ENCODE assay signal across 9 mouse cellular contexts in the genomic region with DNA sequence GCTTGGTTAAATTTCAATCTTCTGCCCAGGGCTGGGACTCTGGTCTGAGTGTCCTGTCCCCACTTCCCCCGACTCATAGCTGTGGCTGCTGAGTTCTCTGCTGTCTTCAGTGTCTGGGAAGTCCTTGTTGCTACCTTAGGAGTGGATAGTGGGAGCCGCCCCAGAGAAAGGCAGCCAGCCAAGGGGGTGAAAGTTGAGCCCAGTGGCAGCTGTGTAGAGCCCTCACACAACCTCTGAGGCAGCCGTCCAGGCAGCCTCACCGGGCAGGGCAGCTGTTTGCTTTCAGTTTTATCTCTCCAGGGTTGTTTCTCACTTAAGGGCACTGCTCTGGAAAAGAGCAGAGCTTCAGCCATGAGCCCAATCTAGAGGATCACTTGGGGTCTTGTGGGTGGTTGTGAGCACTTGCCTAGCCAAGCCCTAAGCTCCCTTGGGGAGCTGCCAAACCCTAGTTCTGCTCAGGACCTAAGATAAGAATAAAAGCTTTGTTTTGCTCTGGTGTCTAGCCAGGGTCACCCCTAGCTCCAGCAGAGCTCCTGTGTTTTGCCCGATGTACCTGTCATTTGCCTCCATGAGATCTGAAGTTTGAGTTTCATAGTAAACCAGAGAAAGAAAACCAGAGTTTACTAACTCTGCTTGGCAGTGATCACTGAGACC. TPM values are rescaled to one million over a fixed set of nuclear protein-coding genes. Genes with fewer than 3 reads are reported as not detected.
A peak's percentile ranks its signal among the peaks of the same experiment; 100 is the strongest.
DNase-seq lines count a peak whose midpoint lies in the region; ATAC-seq and TF ChIP-seq lines count a peak whose summit lies in the region.
"Had no signal": no experiment of that assay in that cellular context is flagged by ENCODE, and none has a peak within 500 bp of the region (broad histone marks: within the 10 kb centered on the region; RNA-seq: fewer than 3 reads in every experiment).

No protein-coding gene starts in this region.

- TF ChIP-seq CTCF in bone marrow, adult 2 months (IDR thresholded peaks at IDR 0.05; ENCODE audit: control insufficient read depth, insufficient read depth, low read length), result no peak
- TF ChIP-seq CTCF in lung, postnatal 0 days (IDR thresholded peaks at IDR 0.05), result no peak

- no peak for ATAC-seq in forebrain, embryonic 11.5 days (replicated peaks; ENCODE audit: low FRiP score)
- ATAC-seq in forebrain, embryonic 13.5 days, result no peak
- peak; percentile 76 for ATAC-seq in kidney, embryonic 14.5 days (ENCODE audit: low FRiP score, low TSS enrichment)
- peak; percentile 92 for ATAC-seq in lung, postnatal 0 days

- WGBS in forebrain, embryonic 11.5 days, result 80% methylated on average over 5 of the region's 5 CpGs
- WGBS in forebrain, embryonic 13.5 days, result 67% methylated on average over 5 of the region's 5 CpGs
- whole genome bisulfite sequencing in bone marrow, adult 2 months, result 18% methylated on average over 5 of the region's 5 CpGs
- 36% methylated on average over 5 of the region's 5 CpGs for WGBS in kidney, embryonic 14.5 days
- 13% methylated on average over 5 of the region's 5 CpGs for WGBS in lung, postnatal 0 days

- no peak overlapping the region for H3K4me3 ChIP-seq in forebrain, embryonic 11.5 days (ENCODE audit: low read depth, low read length)
- no peak overlapping the region for H3K4me3 ChIP-seq in forebrain, embryonic 13.5 days
- peak overlapping the region; percentile 31 for H3K4me3 ChIP-seq in bone marrow, adult 2 months (replicated peaks; ENCODE audit: control insufficient read depth, low read depth, low read length)
- H3K4me3 ChIP-seq in kidney, embryonic 14.5 days (ENCODE audit: low read length), result no peak overlapping the region
- H3K4me3 ChIP-seq in lung, postnatal 0 days (ENCODE audit: low read depth, low read length), result no peak overlapping the region

- H3K36me3 ChIP-seq in forebrain, embryonic 11.5 days (ENCODE audit: control insufficient read depth, insufficient read depth, low read length), result no peaks in the 10 kb centered on the region; the same call in 1 of the 2 replicates
- H3K36me3 ChIP-seq in forebrain, embryonic 13.5 days (ENCODE audit: poor library complexity, severe bottlenecking), result peaks cover 89% of the 10 kb centered on the region
- H3K36me3 ChIP-seq in kidney, embryonic 14.5 days (ENCODE audit: control insufficient read depth, insufficient read depth, low read length), result peaks cover 42% of the 10 kb centered on the region
- H3K36me3 ChIP-seq in lung, postnatal 0 days (ENCODE audit: insufficient read depth, low read length), result peaks cover 4% of the 10 kb centered on the region; the same call in 1 of the 2 replicates

- DNase-seq in forebrain, embryonic 11.5 days (ENCODE audit: low spot score), result no peak
- peak; percentile 87 for DNase-seq in heart, adult 8-10 months (ENCODE audit: low spot score)
- peak; percentile 88 for DNase-seq in lung, postnatal 0 days (ENCODE audit: low spot score)
- DNase-seq in urinary bladder, adult 18-20 months (ENCODE audit: low spot score in 2 of 2), result peak; percentile 82 to 84
- DNase-seq in thymus, adult 18-20 months, result no peak

- no peaks in the 10 kb centered on the region for H3K4me1 ChIP-seq in forebrain, embryonic 11.5 days (replicated peaks; ENCODE audit: control insufficient read depth, insufficient read depth, low read length)
- no peaks in the 10 kb centered on the region for H3K4me1 ChIP-seq in forebrain, embryonic 13.5 days
- no peaks in the 10 kb centered on the region; the same call in 1 of the 2 replicates for H3K4me1 ChIP-seq in bone marrow, adult 2 months (ENCODE audit: control insufficient read depth, insufficient read depth, low read length)
- H3K4me1 ChIP-seq in kidney, embryonic 14.5 days (ENCODE audit: control insufficient read depth, insufficient read depth, low read length), result no peaks in the 10 kb centered on the region; the same call in 1 of the 2 replicates
- H3K4me1 ChIP-seq in lung, postnatal 0 days (ENCODE audit: insufficient read depth, low read depth, low read length), result peaks cover 18% of the 10 kb centered on the region

- peak; percentile 71; the same call in 1 of the 2 replicates for TF ChIP-seq POLR2A in bone marrow, adult 2 months (IDR thresholded peaks at IDR 0.05; ENCODE audit: borderline replicate concordance, control insufficient read depth, low read depth, low read length)

- no peak overlapping the region for H3K9ac ChIP-seq in forebrain, embryonic 11.5 days (ENCODE audit: low read length)
- H3K9ac ChIP-seq in forebrain, embryonic 13.5 days, result no peak overlapping the region
- H3K9ac ChIP-seq in kidney, embryonic 14.5 days (ENCODE audit: low read depth, low read length), result no peak overlapping the region
- H3K9ac ChIP-seq in lung, postnatal 0 days (replicated peaks; ENCODE audit: low read depth), result no peak overlapping the region

- H3K27ac ChIP-seq in forebrain, embryonic 11.5 days (ENCODE audit: low read depth, low read length), result peak overlapping the region; percentile 41; the same call in 1 of the 2 replicates
- H3K27ac ChIP-seq in forebrain, embryonic 13.5 days, result no peak overlapping the region
- H3K27ac ChIP-seq in bone marrow, adult 2 months (ENCODE audit: control insufficient read depth, insufficient read depth, low read depth, low read length, poor library complexity), result peak overlapping the region; percentile 92
- H3K27ac ChIP-seq in kidney, embryonic 14.5 days (ENCODE audit: low read depth, low read length), result peak overlapping the region; percentile 49; the same call in 1 of the 2 replicates
- H3K27ac ChIP-seq in lung, postnatal 0 days (ENCODE audit: low read length), result peak overlapping the region; percentile 89

- no peaks in the 10 kb centered on the region for H3K27me3 ChIP-seq in forebrain, embryonic 11.5 days (ENCODE audit: control insufficient read depth, insufficient read depth, low read length)
- no peaks in the 10 kb centered on the region for H3K27me3 ChIP-seq in forebrain, embryonic 13.5 days
- no peaks in the 10 kb centered on the region for H3K27me3 ChIP-seq in kidney, embryonic 14.5 days (ENCODE audit: control insufficient read depth, insufficient read depth, low read length)
- no peaks in the 10 kb centered on the region for H3K27me3 ChIP-seq in lung, postnatal 0 days (replicated peaks; ENCODE audit: insufficient read depth, low read length)
- H3K27me3 ChIP-seq: CH12.LX had no signal

- peak; percentile 24; the same call in 1 of the 2 replicates for TF ChIP-seq EP300 in lung, postnatal 0 days (IDR thresholded peaks at IDR 0.05)

- H3K9me3 ChIP-seq in forebrain, embryonic 11.5 days (ENCODE audit: control insufficient read depth, low read length), result no peaks in the 10 kb centered on the region
- H3K9me3 ChIP-seq in forebrain, embryonic 13.5 days (replicated peaks), result no peaks in the 10 kb centered on the region
- H3K9me3 ChIP-seq in kidney, embryonic 14.5 days (ENCODE audit: control insufficient read depth, low read length), result no peaks in the 10 kb centered on the region
- H3K9me3 ChIP-seq in lung, postnatal 0 days (ENCODE audit: low read length), result no peaks in the 10 kb centered on the region

- no peak overlapping the region for H3K4me2 ChIP-seq in forebrain, embryonic 11.5 days (ENCODE audit: low read depth, low read length, severe bottlenecking)
- H3K4me2 ChIP-seq in forebrain, embryonic 13.5 days, result no peak overlapping the region
- H3K4me2 ChIP-seq in kidney, embryonic 14.5 days (replicated peaks; ENCODE audit: low read depth, low read length), result no peak overlapping the region
- H3K4me2 ChIP-seq in lung, postnatal 0 days (replicated peaks; ENCODE audit: low read depth, low read length), result peak overlapping the region; percentile 37

RNA-seq across cellular contexts. Expression of gene Ucp3, which starts 7.0 kb away (rescaled TPM):
- not detected in 2 replicates for polyA plus RNA-seq in forebrain, embryonic 11.5 days (2014; fragmentation: Nextera tagmentation; extraction: Ambion mirVana)
- not detected in 2 replicates for polyA plus RNA-seq in forebrain, embryonic 13.5 days (2015; fragmentation: Nextera tagmentation; extraction: Ambion mirVana)
- 0.77 TPM in 1 of 2 replicates, not detected in the other for polyA plus RNA-seq in bone marrow, adult 2 months (2011; ENCODE audit: insufficient read depth, insufficient read length, low replicate concordance, missing spikeins)
- 10 to 100 TPM; 20.7 to 55.8 (median 48.5) TPM for total RNA-seq in heart, adult 8-10 months (2022)
- 0.08 TPM in 1 of 2 replicates, not detected in the other for polyA plus RNA-seq in kidney, embryonic 14.5 days (2014; fragmentation: Nextera tagmentation; extraction: Ambion mirVana)
- 0.08 and 0.15 TPM in 2 replicates for polyA plus RNA-seq in lung, postnatal 0 days (2015; fragmentation: Nextera tagmentation; extraction: Ambion mirVana)
- total RNA-seq: CH12.LX had no signal

RNA-seq across cellular contexts. Expression of gene Ucp2, which starts 27.4 kb away (rescaled TPM):
- polyA plus RNA-seq in forebrain, embryonic 11.5 days (2014; fragmentation: Nextera tagmentation; extraction: Ambion mirVana), result 79.7 and 90.4 TPM in 2 replicates
- 43.9 and 46.0 TPM in 2 replicates for polyA plus RNA-seq in forebrain, embryonic 13.5 days (2015; fragmentation: Nextera tagmentation; extraction: Ambion mirVana)
- 557 and 572 TPM in 2 replicates for polyA plus RNA-seq in bone marrow, adult 2 months (2011; ENCODE audit: insufficient read depth, insufficient read length, low replicate concordance, missing spikeins)
- 100 to 1,000 TPM; 165 to 276 (median 226) TPM for total RNA-seq in heart, adult 8-10 months (2022)
- polyA plus RNA-seq in kidney, embryonic 14.5 days (2014; fragmentation: Nextera tagmentation; extraction: Ambion mirVana), result 156 and 193 TPM in 2 replicates
- polyA plus RNA-seq in lung, postnatal 0 days (2015; fragmentation: Nextera tagmentation; extraction: Ambion mirVana), result 528 and 617 TPM in 2 replicates

RNA-seq across cellular contexts. Expression of gene Dnajb13, which starts 49.0 kb away (rescaled TPM):
- 0.49 and 0.84 TPM in 2 replicates for polyA plus RNA-seq in forebrain, embryonic 11.5 days (2014; fragmentation: Nextera tagmentation; extraction: Ambion mirVana)
- 2.1 and 3.7 TPM in 2 replicates for polyA plus RNA-seq in forebrain, embryonic 13.5 days (2015; fragmentation: Nextera tagmentation; extraction: Ambion mirVana)
- 3.4 and 4.5 TPM in 2 replicates for polyA plus RNA-seq in bone marrow, adult 2 months (2011; ENCODE audit: insufficient read depth, insufficient read length, low replicate concordance, missing spikeins)
- under 1 TPM in 1 of 4 experiments, not detected in 3; 0.50 TPM for total RNA-seq in heart, adult 8-10 months (2022)
- polyA plus RNA-seq in kidney, embryonic 14.5 days (2014; fragmentation: Nextera tagmentation; extraction: Ambion mirVana), result 0.19 and 0.46 TPM in 2 replicates
- 13.7 and 13.8 TPM in 2 replicates for polyA plus RNA-seq in lung, postnatal 0 days (2015; fragmentation: Nextera tagmentation; extraction: Ambion mirVana)

Comparison
In these comparisons a context has a peak if more than half of its experiments do, and no peak if none do; other contexts are left out.
1. ATAC-seq: peak in kidney, embryonic 14.5 days (single experiment) and lung, postnatal 0 days (single experiment); none in forebrain, embryonic 11.5 days (single experiment) and forebrain, embryonic 13.5 days (single experiment).
2. DNase-seq: peak in heart, adult 8-10 months (single experiment), lung, postnatal 0 days (single experiment) and urinary bladder, adult 18-20 months (2 of 2); none in forebrain, embryonic 11.5 days (single experiment) and thymus, adult 18-20 months (0 of 2).